Mouse (Mus musculus) urinary bladder, postnatal 10 days (tissue): ENCODE results near the gene Inpp4a.

ENCODE experiments used
- DNase-seq: peaks from one replicate; pipeline ENCODE4 v3.0.0; 2022; ENCODE audit warnings: low spot score

Gene Inpp4a

GRCm38 (mm10) chr1:37323208-37323607, 23.5 kb downstream of the Inpp4a start:
- DNase-seq: no peak

DNA sequence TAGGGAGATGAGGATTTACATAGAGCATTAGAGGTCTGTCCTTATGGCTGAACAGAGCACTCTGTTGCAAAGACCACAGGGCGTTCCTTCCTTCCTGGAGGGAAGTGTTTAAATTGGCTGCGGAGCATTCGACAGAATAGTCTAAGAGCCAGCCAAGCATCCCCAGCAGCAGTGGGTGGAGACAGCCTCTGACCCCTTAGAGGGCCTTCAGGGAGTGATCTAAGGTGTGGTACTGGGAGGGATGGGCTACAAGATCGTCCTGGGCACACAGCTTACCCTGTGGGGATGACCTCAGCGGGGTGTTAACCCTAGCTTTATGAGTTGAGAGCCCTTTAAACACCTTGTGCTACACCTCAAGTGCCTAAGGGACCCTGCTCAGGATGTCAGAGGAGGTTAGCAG, 24.9 kb downstream of the Inpp4a start:
- no peak for DNase-seq

DNA sequence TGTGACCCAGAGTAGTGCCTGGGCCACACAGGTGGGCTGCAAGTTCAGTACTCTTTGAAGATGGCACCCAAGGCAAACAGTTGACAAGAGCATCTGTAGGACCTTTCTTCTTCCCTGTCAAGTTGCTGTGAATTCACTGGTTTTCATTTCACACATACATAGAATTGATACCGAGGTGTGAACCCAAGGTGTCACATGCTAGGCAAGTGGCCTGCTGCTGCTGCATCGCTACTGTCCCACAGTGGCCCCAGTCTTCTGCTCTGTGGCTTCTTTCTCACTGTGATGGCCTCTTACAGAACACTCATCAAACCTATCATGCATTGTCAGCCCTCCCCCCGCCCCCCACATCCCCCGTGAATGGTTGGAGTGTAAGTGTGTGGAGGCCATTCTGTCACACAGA, 27.6 kb downstream of the Inpp4a start:
- DNase-seq: no peak

DNA sequence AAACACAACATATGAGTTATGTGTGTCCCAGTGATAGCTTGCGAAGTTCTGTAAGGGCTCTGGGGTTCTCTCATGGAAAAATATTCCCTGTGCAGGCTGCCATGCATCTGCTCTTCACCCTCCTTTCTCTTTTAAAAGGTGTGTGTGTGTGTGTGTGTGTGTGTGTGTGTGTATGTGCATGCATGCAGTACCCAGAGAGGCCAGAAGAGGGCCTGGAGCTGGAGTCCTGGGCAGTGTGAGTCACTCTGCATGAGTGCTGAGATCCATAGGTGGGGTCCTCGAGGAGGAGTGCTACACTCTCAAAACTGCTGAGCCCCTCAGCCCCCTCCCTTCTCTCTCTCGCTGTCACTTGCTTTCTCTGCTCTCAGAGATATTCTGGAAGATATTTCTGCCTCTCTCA, 29.5 kb downstream of the Inpp4a start:
- no peak for DNase-seq

GRCm38 (mm10) chr1:37329831-37330230, 30.2 kb downstream of the Inpp4a start:
- no peak for DNase-seq

DNA sequence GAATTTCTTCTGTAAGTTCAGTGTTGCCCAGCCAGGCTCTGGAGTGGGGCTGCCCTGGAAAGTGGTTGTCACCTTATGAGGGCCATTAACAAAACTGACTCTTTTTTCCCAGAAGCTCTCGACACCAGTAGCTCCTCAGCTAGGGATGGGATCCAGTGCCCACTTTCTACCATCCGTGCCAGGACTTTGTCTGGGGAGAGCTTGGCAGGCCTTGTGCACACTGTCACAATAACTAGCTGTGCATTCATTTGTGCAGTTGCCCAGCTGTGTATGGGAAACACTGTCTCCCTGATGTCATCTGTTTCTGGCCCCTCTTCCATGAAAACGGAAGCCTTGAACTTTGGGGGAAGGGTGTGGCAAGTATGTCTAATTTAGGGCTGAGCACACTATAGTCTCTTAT, 33.1 kb downstream of the Inpp4a start:
- no peak for DNase-seq

DNA sequence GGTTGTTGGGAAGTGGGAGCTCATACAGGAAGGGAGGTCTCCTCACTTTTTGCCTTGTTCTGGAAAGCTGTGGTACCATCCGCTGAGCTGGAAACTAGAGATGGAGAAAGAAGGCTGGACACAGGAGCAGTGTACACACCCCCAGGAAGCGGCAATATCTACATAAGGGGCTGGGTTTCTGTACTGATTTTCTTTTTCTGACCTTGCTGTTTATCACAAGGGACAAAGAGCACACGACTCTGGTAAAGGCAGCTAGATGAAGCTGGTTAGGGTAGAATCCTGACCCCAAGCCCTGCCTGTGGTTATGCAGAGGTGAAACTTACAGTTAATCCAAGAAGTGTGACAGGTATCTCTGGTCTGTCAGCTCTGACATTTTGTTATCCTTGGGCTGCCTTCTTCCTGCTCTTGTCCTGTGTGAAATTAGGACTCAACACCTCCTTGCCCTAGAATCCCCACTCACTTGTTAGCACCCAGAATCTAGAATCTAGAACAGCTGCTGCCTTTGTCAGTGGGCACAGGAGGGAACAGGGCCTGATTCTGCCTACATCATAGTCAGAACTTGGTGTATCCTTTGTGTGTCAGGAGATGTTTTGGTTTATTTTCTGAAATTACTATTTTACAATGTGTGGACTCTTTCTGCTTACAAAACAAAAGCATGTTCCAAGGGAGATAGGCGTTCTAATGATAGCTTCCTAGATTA, 34.2 kb downstream of the Inpp4a start:
- no peak for DNase-seq

DNA sequence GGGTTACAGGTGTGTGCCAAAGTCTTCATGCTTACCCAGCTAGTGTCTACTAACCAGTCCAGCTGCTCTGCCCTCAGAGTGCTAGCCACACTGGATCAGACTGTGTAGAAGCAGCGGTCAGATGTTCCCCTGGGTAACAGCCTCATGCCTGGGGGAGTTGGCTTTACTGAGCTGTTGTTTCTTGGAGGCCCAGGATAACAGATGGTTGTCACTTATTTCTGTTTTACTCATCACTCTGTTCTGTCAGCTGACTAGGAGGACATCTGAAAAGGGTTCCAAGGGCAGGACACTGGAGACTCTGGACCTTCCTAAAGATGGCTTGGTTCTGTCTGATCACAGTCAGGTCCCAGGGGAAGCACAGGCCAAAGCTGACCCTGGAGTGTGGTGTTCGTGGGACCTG, 36.4 kb downstream of the Inpp4a start:
- no peak for DNase-seq

GRCm38 (mm10) chr1:37336794-37337193, 37.1 kb downstream of the Inpp4a start:
- DNase-seq: no peak

DNA sequence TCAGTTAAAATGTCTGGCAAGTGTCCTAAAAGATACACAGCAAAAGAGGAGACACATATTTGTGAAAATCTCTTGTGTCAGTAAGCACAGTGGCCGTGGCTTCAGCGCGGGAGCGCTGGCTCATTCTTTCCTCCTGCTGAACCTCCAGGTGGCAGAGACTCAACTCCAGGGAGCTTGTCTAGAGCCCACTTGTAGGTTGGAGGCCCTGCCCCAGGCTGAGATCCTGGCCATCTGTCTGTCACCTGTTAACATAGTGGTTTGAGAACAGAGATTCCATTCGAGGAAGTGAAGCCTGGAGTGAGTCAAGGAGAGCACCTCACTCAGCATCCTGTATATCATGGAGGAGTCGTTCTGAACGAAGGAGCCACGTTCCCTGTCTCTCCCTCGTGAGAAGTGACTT, 37.6 kb downstream of the Inpp4a start:
- DNase-seq: no peak

DNA sequence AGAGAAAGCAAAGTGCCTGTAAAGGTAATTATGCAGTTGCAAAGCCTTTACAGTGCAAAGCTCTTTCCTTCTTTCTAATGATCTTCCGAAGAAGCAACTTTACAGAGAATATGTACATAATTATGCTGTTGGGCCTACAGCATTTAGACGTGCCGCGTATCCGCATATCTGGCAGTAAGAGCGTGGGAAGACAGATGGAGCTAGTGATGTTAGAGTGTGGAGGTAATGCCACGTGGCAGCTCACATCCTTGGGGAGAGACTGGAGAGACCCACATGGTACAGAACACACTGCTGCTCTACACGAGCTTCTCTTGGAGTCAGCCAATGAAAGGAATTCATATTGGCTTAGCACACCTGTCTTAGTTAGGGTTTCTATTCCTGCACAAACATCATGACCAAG, 39.5 kb downstream of the Inpp4a start:
- DNase-seq: no peak

GRCm38 (mm10) chr1:37341347-37341746, 41.7 kb downstream of the Inpp4a start:
- DNase-seq: no peak

DNA sequence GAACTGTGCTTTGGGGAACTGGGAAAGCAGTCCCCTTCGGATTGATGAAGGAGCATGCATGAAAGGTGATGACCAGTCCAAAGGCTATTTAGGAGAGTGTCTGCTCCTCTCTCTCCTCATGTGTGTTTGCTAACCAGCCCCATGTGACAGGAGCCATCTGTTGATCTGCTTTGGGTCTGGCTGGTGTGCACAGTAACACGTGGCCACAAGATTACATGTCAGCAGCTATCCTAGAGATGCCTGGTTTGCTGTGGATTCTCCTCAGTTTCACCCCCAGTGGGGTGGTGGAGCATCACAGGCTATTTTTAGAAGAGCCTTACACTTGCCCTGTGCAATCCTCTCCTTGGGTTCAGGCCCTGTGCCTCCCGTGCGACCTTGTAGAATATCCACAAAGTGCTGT, 42.2 kb downstream of the Inpp4a start:
- no peak for DNase-seq

DNA sequence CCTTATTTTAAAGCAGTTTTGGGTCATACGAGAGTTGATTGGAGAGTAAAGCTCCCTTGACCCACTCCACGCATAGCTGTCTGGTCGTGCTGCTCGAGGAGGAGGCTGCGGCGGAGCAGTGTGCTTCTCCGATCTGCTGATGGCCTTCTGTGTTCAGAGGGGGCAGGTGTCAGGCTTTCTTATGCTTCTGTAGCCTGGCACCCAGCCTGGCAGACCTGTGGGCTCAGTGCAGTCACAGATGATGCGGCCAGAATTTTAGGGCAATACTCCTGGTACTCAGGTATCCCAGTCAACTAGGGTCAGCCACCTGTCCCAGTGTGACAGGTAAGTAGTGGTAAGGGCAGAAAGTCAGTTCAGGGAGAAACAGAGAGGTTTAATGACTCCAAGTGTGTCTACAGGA, 42.9 kb downstream of the Inpp4a start:
- DNase-seq: no peak

GRCm38 (mm10) chr1:37343265-37343664, 43.6 kb downstream of the Inpp4a start:
- no peak for DNase-seq

DNA sequence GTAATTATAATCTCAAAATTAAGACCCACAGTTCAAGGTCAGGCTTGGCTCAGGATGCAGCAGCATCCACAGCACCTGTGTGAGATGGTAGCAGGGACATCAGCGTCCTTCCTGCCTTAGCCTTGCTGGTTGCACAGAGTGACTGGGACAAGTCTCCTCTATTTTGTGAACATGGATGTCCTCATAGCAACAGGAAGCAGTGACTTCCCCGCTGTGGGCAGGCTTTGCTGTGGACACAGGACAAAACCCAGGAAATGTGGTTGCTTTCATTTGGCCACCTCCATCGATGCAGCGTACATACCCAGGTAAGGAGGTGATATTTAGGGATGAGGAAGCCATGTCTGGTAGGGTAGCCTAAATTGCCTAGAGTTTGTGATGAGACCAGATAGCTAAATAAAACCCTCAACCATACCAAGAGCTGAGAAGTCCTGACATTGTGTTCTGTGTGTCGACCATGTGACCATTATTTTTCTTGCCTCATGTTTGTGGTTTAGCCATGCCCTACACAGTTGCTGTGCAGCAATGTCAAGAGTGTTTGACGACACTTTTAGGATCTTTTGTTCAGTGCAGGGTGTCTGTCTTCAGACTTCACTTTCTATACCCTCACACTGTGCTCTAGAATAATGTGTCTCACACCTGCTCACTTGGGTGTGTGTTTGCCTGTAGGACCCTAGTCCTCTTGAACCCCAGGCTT, 44.7 kb downstream of the Inpp4a start:
- DNase-seq: no peak

- DNase-seq: no peak
These were observed 47.9 kb downstream of the Inpp4a start for GRCm38 (mm10) chr1:37347361-37348080.

DNA sequence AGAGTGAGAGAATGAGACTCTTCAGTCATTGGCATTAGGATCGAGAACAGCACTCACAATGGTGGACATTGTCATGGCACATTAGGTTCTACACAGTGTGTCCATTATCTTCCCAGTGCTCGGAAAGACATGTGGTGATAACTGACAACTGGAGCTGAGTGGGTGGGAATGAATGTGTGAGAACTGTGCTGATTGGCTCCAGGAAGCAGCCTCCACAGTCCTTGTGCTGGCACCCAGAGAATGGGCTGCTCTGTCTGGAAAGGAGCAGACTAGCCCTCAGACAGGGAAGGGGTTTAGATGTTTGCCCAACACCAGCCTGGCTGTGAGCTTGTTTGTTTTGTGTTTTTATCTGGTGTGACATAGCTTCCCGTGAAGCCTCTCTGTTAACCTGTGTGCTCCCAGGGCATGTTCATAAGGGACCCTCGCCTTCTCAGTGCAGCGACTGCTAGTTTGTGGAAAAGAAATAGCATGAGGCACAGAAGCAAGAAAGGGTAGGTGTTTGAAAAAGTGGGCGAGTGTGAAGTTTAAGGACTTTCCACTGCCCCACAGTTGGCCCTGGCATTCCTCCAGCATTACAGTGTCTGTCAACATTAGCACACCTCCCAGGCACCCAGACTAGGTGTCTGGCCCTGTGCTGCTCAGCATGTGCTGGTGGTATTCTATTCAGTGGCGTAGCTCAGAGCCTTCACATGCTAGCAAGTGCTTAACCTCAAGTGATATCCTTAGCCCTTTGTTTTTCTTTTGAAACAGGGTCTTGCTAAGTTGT, 51.4 kb downstream of the Inpp4a start:
- no peak for DNase-seq

DNA sequence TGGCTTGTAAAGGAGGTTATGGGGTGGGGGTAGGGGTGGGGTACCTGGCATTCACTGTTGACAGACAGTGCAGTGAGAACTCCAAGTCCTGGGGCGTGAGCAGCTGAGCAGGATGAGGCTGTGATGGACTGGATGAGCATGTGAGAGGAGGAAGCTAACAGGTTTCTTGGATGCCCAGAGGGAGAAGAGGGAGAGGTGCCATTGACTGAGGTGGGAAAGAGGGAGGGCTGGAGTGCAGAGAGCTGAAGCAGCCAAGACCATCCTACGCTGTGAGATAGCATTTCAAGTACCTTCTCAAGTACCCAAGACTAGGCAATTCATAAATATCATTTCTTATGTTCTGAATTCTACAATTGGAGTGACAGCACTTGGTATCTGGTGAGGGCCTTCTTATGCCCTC, 52.3 kb downstream of the Inpp4a start:
- no peak for DNase-seq

GRCm38 (mm10) chr1:37353456-37353855, 53.8 kb downstream of the Inpp4a start:
- no peak for DNase-seq

- DNase-seq: no peak
These were observed 55.8 kb downstream of the Inpp4a start for GRCm38 (mm10) chr1:37355492-37355891.

DNA sequence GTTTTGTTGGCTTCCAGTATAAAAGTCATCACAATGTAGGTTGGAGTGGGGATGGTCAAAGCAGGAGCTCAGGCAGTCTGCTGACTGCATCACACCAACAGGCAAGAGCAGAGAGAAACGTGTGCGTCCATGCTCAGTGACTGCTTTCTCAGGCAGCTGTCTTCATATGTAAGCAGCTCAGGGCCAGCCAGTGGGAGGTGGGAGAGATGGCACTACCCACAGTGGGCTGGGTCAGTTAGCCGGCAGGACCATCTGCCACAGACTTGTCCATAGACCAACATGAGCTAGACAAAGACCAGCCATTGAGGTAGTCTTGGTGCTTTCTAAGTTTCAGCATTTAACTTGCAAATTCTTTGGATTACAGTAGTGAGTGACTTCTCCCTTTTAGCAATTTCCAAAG, 56.6 kb downstream of the Inpp4a start:
- DNase-seq: no peak

GRCm38 (mm10) chr1:37357173-37357572, 57.5 kb downstream of the Inpp4a start:
- DNase-seq: no peak
